Mouse (Mus musculus) cerebellum, postnatal 14 days (tissue): ENCODE results near the gene Dnah10.

ENCODE experiments used
- DNase-seq, 2 experiments: peaks; one replicate each; pipeline ENCODE4 v3.0.0; 2021; ENCODE audit warnings: mixed read lengths in 2 of 2

Dnah10 gene

DNA sequence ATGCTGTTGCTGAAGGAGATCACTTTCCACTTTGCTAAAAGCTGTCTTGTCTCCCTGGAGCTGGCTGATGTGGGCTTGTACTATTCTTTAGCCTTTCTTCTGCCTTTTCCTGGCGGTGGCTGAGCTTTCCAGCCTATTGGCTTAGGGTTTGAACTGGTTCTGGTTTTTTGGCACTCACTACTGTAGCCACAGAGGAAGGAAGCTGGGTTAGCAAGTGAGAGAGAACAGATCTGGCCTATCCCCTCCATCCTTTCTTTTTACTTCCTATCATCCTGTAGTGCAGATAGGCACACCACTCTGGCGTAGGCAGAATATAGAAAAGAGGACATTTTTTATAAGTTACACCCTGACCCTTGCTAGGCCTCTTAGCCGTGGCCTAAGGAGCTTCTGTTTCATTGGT lies 148.2 kb downstream of the Dnah10 start:
- no peak for DNase-seq

- no peak for DNase-seq
Observed at GRCm38 (mm10) chr5:124873890-124874601, 149.2 kb downstream of the Dnah10 start.

DNA sequence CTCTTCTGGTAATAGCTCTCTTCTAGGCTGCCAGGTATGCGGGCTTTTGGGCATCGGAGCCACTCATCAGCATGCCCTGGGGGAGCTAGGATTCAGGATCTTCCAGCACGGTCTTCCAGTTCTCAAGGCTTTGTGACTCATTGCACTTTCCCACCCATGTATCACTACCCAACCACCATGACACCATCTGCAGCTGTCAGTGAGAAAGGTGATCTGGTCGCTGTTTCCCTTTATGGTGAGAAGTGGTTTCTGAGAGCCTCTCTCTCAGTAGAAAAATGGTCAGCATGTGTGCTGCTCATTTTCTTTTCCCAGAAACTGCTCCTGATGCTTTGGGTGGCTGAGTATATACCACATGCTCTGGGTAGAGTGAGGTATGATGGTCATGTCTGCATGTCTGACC lies 154.4 kb downstream of the Dnah10 start:
- no peak for DNase-seq

- peak; percentile 44 to 56 for DNase-seq
Observed at GRCm38 (mm10) chr5:124879801-124880200, 154.9 kb downstream of the Dnah10 start.

DNA sequence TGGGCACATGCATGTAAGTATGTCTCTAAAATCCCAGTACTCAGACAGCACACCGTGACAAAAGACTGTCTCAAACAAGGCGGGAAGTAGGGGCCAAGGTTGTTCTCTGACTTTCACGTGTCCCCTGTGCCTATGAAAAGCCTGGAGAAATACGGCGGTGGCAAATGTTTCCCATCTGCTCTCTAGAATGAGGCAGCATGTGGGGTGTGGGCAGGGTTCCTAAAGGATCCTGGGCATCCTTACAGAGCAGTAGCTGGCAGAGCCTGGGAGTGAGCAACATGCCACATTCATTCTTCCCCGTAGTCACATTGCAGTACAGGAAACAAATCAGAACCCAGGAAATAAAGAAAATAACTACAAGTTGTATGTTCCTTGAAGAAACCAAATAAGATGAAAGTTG lies 159.0 kb downstream of the Dnah10 start:
- peak; percentile 82 to 85 for DNase-seq
